Mouse (Mus musculus): ENCODE measurements around the gene Klk6.

DNA sequence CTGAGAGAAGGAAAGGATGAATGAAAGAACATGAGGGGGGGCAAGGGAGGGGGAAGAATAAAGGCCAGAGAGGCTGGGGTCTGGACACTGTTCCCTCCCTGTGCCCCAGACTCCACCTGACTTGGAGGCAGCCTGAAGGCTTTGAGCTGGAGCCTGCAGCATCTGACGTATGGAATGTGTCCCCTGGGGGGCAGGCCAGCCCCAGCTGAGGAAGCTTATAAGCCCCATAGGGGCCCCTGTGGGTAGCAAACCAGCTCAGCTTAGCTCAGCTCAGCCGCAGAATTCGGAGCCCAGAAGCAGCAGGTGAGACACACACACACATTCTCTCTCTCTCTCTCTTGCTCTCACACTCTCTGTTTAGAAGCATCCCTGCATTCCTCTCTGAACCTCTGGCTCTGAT is 56.6 kb downstream of the Klk6 start, which contains the start of gene Klk4:
- TF ChIP-seq CTCF (IDR thresholded peaks at IDR 0.05; ENCODE audit: borderline replicate concordance, insufficient read depth, low read length) (no peak), POLR2A (IDR thresholded peaks at IDR 0.05; ENCODE audit: low read depth, low read length) (no peak)
